Mouse (Mus musculus): Measurements from ENCODE around the gene Kcnj1.

DNA sequence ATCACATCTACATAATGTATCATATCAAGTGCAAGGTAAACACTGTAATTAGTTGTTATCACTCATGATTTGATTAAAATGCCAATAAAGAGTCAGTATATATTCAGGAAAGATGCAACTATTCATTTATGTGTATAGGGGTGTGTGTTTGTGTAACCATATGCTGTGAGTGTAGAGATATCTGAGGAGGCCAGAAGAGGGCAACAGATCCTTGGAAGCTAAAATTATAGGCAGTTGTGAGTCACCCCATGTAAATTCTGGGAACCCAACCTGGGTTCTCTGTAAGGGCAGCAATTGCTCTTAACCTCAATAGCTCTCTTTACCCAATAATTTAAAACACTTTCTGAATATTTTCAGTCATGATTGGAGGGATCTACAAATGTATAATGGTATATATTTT lies 48.4 kb downstream of the Kcnj1 start:
- TF ChIP-seq GATA1 (IDR thresholded peaks at IDR 0.05; ENCODE audit: borderline replicate concordance, low read length) (no peak), FLI1 (IDR thresholded peaks at IDR 0.05; ENCODE audit: low read length) (no peak)

Data from megakaryocyte, embryonic 14.5 days (primary cell).